Mouse (Mus musculus): ENCODE measurements around the gene Supt6. TPM values are rescaled to one million over a fixed set of nuclear protein-coding genes. Genes with fewer than 3 reads are reported as not detected.

The Supt6 gene
- polyA plus RNA-seq, 1 experiment from 2014 or later: 30.9 TPM

DNA sequence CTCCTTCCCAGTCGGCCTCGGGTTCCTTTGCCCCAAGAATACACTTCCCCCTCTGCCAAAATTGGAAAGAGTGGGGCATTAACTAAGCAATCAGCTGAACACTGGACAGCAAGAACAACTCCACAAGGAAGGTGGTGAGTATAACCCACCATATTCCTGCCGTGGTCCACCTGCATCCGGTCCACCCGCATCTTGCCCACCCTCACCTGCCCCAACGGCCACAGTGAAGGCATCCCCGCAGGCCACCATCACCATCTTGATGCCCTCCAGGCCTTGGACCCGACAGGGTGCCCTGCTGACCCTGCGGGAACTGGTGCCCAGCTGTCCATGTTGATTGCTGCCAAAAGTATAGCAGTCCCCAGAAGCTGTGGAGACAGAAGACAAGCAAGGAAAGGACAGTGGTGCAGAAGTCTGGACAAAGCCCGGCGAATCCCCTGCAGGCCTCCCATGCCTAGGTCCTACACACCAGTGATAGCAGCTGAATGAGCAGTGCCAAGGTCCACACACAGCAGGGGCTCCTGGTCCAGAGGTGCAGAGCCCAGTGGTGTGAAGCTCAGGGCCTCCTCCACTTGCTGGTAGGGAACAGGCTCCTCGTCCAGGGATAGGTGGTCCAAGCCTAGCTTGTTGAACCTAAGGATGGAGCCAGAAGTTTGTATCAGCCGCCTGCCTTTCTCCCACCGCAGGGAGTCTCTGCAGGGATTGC is 78.4 kb downstream of the Supt6 start:
- Histone ChIP-seq H3K4me2 (no peak overlapping the region; the same call in 1 of the 2 replicates), H3K4me3 (ENCODE audit: low read depth, low read length) (no peak overlapping the region), H3K4me1 (replicated peaks; ENCODE audit: control insufficient read depth, insufficient read depth, low read length) (peaks cover 53% of the 10 kb centered on the region), H3K9me3 (ENCODE audit: control insufficient read depth, low read length) (no peaks in the 10 kb centered on the region), H3K27me3 (replicated peaks; ENCODE audit: control insufficient read depth, insufficient read depth, low read length) (no peaks in the 10 kb centered on the region), H3K9ac (ENCODE audit: low read depth, low read length) (no peak overlapping the region), H3K36me3 (ENCODE audit: control insufficient read depth, insufficient read depth, low read length) (peaks cover 3% of the 10 kb centered on the region; the same call in 1 of the 2 replicates), H3K27ac (ENCODE audit: low read depth, low read length) (peak overlapping the region; percentile 85)
- WGBS: 89% methylated on average over 14 of the region's 14 CpGs
- ATAC-seq (replicated peaks; ENCODE audit: low FRiP score): no peak
- DNase-seq (ENCODE audit: low spot score): no peak

DNA sequence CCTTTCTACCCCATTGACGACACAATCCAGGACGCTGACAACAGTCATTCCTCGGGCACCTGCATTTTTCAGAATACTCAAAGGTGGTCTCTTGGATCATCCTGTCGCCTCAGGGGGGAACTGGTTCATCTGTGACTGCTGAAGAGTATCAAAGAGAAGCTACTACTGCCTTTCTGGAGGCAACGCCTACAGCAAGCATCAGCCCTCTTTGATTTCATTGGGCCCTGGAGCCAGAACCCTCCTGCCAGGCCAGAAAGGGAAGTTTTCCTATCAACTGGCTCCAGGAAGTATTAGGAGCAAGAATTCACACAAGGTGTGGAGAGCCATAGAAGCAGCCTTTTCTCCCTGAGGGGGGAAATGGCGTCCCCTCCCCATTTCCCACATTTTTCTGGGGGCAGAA is 79.1 kb downstream of the Supt6 start:
- WGBS: 60% methylated on average over 6 of the region's 6 CpGs

DNA sequence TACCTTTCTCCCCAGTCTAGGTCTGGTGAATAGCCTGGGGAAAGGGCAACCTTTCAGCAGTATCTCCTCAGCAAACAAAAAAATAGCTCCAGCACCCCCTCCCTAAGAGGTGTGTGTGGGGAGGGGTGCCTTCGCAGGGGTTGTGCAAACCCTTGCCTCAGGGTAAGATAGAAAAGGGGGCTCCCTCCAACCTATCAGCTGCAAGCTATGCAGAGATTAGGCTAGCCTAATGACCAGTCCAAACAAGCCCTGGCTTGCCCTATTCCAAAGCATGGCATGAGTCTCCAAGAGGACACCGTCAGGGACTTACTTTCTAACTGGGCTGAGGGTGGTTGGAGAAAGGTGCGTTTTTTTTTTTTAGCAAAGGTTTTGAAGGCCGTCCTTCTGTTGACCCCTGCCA is 79.6 kb downstream of the Supt6 start:
- no peaks in the 10 kb centered on the region for H3K27me3 ChIP-seq (replicated peaks; ENCODE audit: control insufficient read depth, insufficient read depth, low read length)
- DNase-seq (ENCODE audit: low spot score) (no peak), ATAC-seq (replicated peaks; ENCODE audit: low FRiP score) (no peak)
- H3K9me3 ChIP-seq (ENCODE audit: control insufficient read depth, low read length): no peaks in the 10 kb centered on the region
- peaks cover 59% of the 10 kb centered on the region for H3K4me1 ChIP-seq (replicated peaks; ENCODE audit: control insufficient read depth, insufficient read depth, low read length)
- peak overlapping the region; percentile 99 for H3K9ac ChIP-seq (ENCODE audit: low read depth, low read length)
- peaks cover 11% of the 10 kb centered on the region for H3K36me3 ChIP-seq (ENCODE audit: control insufficient read depth, insufficient read depth, low read length)
- WGBS: 44% methylated on average over 4 of the region's 4 CpGs
- H3K4me3 ChIP-seq (ENCODE audit: low read depth, low read length): peak overlapping the region; percentile 98
- H3K27ac ChIP-seq (ENCODE audit: low read depth, low read length): peak overlapping the region; percentile 92
- peak overlapping the region; percentile 97 for H3K4me2 ChIP-seq

More for the DNA sequence above, 79.1 kb downstream of the Supt6 start:
- Histone ChIP-seq H3K9ac (ENCODE audit: low read depth, low read length) (0 out of 2 replicates have a peak overlapping the region, but pooled peaks have one; percentile 12), H3K4me3 (ENCODE audit: low read depth, low read length) (0 out of 2 replicates have a peak overlapping the region, but pooled peaks have one; percentile 98), H3K9me3 (ENCODE audit: control insufficient read depth, low read length) (no peaks in the 10 kb centered on the region), H3K4me2 (peak overlapping the region; percentile 97), H3K27ac (ENCODE audit: low read depth, low read length) (0 out of 2 replicates have a peak overlapping the region, but pooled peaks have one; percentile 22), H3K4me1 (replicated peaks; ENCODE audit: control insufficient read depth, insufficient read depth, low read length) (peaks cover 59% of the 10 kb centered on the region), H3K36me3 (ENCODE audit: control insufficient read depth, insufficient read depth, low read length) (peaks cover 8% of the 10 kb centered on the region), H3K27me3 (replicated peaks; ENCODE audit: control insufficient read depth, insufficient read depth, low read length) (no peaks in the 10 kb centered on the region)
- no peak for DNase-seq (ENCODE audit: low spot score)
- ATAC-seq (replicated peaks; ENCODE audit: low FRiP score): no peak

DNA sequence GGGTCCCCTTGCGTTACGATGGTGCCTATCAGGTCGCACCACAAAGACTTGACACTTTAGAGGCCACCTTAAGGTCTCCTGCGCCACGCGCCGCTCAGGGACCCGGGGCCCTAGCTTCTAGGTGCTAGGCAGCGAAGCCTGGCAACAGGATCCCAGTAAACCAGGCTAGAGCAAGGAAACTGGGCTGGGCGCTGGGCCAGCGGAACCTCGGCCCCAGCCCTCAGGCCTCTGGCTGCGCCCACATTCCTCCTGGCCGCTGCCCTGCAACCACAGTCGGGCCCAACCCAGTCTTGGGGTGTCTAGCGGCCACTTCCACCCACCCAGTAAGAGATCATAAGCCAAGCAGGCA is 80.1 kb downstream of the Supt6 start:
- Histone ChIP-seq H3K27me3 (replicated peaks; ENCODE audit: control insufficient read depth, insufficient read depth, low read length) (no peaks in the 10 kb centered on the region), H3K27ac (ENCODE audit: low read depth, low read length) (peak overlapping the region; percentile 92), H3K9me3 (ENCODE audit: control insufficient read depth, low read length) (no peaks in the 10 kb centered on the region), H3K9ac (ENCODE audit: low read depth, low read length) (peak overlapping the region; percentile 99), H3K4me1 (replicated peaks; ENCODE audit: control insufficient read depth, insufficient read depth, low read length) (peaks cover 59% of the 10 kb centered on the region), H3K4me2 (peak overlapping the region; percentile 97), H3K4me3 (ENCODE audit: low read depth, low read length) (peak overlapping the region; percentile 98), H3K36me3 (ENCODE audit: control insufficient read depth, insufficient read depth, low read length) (peaks cover 15% of the 10 kb centered on the region)
- ATAC-seq (replicated peaks; ENCODE audit: low FRiP score) (peak; percentile 17), DNase-seq (ENCODE audit: low spot score) (no peak)
- WGBS: 6% methylated on average over 16 of the region's 16 CpGs

DNA sequence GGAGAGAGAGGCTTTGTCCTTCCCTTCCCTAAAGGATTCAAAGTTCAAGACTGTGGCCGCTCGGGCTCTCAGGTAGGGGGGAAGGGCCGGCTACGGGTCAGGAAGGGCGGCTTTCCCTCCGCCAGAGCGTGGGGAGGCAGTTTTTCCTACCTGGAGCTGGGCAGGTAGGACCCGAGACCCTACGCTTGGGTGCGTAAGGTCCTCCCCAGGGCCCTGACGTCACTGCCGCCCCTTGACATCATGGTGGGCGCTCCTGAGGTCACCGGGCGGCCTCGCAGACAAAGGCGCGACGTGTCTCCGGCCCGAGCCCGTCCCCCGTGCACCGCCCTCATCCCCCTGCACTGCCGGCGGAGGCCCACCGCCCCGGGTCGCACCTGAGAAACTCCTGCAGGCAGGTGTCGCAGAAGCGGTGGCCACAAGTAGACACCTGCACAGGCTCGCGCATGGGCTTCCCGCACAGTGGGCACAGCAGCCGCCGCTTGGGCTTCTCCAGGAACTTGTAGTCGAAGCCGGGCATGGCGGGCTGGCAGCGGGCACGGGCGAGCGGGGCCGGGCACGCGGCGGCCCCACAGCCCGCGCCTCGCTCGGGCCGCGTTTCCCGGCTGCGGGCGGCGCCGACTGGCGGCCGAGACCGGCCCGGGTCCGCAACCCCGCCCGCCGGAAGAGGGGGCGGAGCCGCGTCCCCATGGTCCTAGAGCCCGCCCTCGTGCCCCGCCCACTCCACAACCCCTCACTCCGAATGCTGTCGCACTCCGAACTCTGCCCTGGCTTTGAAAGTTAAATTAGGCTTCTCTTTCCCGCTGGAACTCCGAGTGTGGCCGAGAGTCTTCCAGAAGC is 80.6 kb downstream of the Supt6 start, which contains the start of gene Traf4:
Gene Traf4 (minus strand): TSS at position 666 of the 837 bp plus-strand sequence.
- peak within 1 kb of the TSS; percentile 98 for H3K4me3 ChIP-seq (ENCODE audit: low read depth, low read length)
- peak within 1 kb of the TSS; percentile 92 for H3K27ac ChIP-seq (ENCODE audit: low read depth, low read length)
- whole genome bisulfite sequencing: under 1% methylated on average over 78 of the region's 78 CpGs
- DNase-seq (ENCODE audit: low spot score): peak; percentile 88
- peak within 1 kb of the TSS; percentile 97 for H3K4me2 ChIP-seq
- H3K36me3 ChIP-seq (ENCODE audit: control insufficient read depth, insufficient read depth, low read length): peaks cover 21% of the 10 kb centered on the region
- H3K27me3 ChIP-seq (replicated peaks; ENCODE audit: control insufficient read depth, insufficient read depth, low read length): no peaks in the 10 kb centered on the region
- H3K9ac ChIP-seq (ENCODE audit: low read depth, low read length): peak within 1 kb of the TSS; percentile 99
- H3K9me3 ChIP-seq (ENCODE audit: control insufficient read depth, low read length): no peaks in the 10 kb centered on the region
- H3K4me1 ChIP-seq (replicated peaks; ENCODE audit: control insufficient read depth, insufficient read depth, low read length): peaks cover 57% of the 10 kb centered on the region
- ATAC-seq (replicated peaks; ENCODE audit: low FRiP score): peak; percentile 82

DNA sequence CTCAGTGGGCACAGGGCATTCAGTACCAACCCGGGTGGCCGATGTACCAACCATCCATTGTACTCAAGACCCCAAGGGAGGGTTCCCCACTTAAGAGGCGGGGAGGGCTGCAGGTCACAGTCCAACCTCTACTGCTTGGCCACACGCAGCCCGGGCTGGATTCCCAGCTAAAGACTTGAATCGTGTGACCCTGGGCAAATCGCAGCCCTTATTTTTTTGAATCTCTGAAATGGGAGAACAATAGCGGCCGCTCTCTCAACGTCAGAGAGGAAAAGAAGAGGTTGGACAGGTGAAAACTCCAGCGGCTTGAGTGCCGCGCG is 81.2 kb downstream of the Supt6 start:
- Histone ChIP-seq H3K9ac (ENCODE audit: low read depth, low read length) (peak overlapping the region; percentile 99), H3K4me1 (replicated peaks; ENCODE audit: control insufficient read depth, insufficient read depth, low read length) (peaks cover 52% of the 10 kb centered on the region), H3K4me3 (ENCODE audit: low read depth, low read length) (peak overlapping the region; percentile 98), H3K27ac (ENCODE audit: low read depth, low read length) (peak overlapping the region; percentile 92), H3K9me3 (ENCODE audit: control insufficient read depth, low read length) (no peaks in the 10 kb centered on the region), H3K36me3 (ENCODE audit: control insufficient read depth, insufficient read depth, low read length) (peaks cover 26% of the 10 kb centered on the region), H3K27me3 (replicated peaks; ENCODE audit: control insufficient read depth, insufficient read depth, low read length) (no peaks in the 10 kb centered on the region), H3K4me2 (peak overlapping the region; percentile 97)
- ATAC-seq (replicated peaks; ENCODE audit: low FRiP score) (no peak), DNase-seq (ENCODE audit: low spot score) (no peak)
- under 1% methylated on average over 14 of the region's 14 CpGs for WGBS

DNA sequence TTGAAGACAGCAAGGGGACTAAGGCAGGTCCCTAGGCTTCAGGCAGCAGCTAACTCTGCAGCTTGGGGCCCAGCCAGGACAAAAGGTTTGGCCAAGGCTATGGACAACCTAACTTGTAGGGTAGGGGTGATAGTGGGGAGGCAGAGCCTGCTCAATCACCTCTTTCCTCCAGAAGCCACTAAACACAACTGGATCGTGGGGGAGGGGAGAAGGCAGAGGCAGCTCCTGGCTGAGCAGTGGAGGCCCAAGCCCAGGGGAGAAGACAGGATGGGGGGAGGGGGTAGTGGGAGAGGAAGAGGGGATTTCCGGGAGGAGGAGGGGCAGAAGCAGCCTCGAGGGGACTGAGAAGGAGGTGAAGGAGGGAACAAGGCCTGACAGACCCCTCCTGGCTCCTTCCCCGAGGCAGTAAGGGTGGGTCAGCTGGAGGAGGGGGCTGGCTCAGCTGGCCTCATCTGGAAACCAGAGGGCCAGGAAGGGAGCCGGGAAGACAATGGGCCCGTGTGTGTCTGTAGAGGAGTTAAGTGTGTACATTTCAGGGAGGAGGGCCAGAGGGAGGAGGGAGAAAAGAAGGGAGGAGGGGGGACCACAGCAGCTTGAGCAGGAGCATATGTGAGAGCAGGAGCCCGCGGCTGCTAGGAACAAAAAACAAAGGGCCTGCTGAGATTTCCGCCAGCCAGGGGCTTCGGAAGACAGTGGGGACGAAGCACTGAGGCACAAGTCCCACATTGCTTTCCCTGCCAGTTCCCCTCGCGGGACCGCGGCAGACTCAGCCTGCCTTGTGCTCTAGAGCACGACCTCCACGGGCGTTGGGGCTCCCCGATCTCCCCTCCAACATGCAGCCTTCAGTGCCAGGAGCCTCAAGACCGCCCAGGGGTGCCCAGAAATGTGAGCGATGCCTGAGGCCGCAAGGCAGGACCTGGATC is 81.8 kb downstream of the Supt6 start:
- no peak for ATAC-seq (replicated peaks; ENCODE audit: low FRiP score)
- peak overlapping the region; percentile 97 for H3K4me2 ChIP-seq
- H3K36me3 ChIP-seq (ENCODE audit: control insufficient read depth, insufficient read depth, low read length): peaks cover 26% of the 10 kb centered on the region
- no peaks in the 10 kb centered on the region for H3K27me3 ChIP-seq (replicated peaks; ENCODE audit: control insufficient read depth, insufficient read depth, low read length)
- DNase-seq (ENCODE audit: low spot score): peak; percentile 75
- H3K4me1 ChIP-seq (replicated peaks; ENCODE audit: control insufficient read depth, insufficient read depth, low read length): peaks cover 49% of the 10 kb centered on the region
- peak overlapping the region; percentile 92 for H3K27ac ChIP-seq (ENCODE audit: low read depth, low read length)
- WGBS: under 1% methylated on average over 22 of the region's 22 CpGs
- H3K9me3 ChIP-seq (ENCODE audit: control insufficient read depth, low read length): no peaks in the 10 kb centered on the region
- H3K9ac ChIP-seq (ENCODE audit: low read depth, low read length): peak overlapping the region; percentile 99
- H3K4me3 ChIP-seq (ENCODE audit: low read depth, low read length): peak overlapping the region; percentile 98

GRCm38 (mm10) chr11:78163045-78163444 is 82.7 kb downstream of the Supt6 start:
- no peak for ATAC-seq (replicated peaks; ENCODE audit: low FRiP score)
- no peaks in the 10 kb centered on the region for H3K27me3 ChIP-seq (replicated peaks; ENCODE audit: control insufficient read depth, insufficient read depth, low read length)
- no peaks in the 10 kb centered on the region for H3K9me3 ChIP-seq (ENCODE audit: control insufficient read depth, low read length)
- H3K9ac ChIP-seq (ENCODE audit: low read depth, low read length): peak overlapping the region; percentile 99
- H3K4me2 ChIP-seq: peak overlapping the region; percentile 97
- H3K4me1 ChIP-seq (replicated peaks; ENCODE audit: control insufficient read depth, insufficient read depth, low read length): peaks cover 42% of the 10 kb centered on the region
- H3K36me3 ChIP-seq (ENCODE audit: control insufficient read depth, insufficient read depth, low read length): peaks cover 33% of the 10 kb centered on the region
- peak overlapping the region; percentile 98 for H3K4me3 ChIP-seq (ENCODE audit: low read depth, low read length)
- no peak for DNase-seq (ENCODE audit: low spot score)
- H3K27ac ChIP-seq (ENCODE audit: low read depth, low read length): peak overlapping the region; percentile 92
- WGBS: 90% methylated on average over 2 of the region's 2 CpGs
